Mouse (Mus musculus): ENCODE measurements around the gene Lemd1.

DNA sequence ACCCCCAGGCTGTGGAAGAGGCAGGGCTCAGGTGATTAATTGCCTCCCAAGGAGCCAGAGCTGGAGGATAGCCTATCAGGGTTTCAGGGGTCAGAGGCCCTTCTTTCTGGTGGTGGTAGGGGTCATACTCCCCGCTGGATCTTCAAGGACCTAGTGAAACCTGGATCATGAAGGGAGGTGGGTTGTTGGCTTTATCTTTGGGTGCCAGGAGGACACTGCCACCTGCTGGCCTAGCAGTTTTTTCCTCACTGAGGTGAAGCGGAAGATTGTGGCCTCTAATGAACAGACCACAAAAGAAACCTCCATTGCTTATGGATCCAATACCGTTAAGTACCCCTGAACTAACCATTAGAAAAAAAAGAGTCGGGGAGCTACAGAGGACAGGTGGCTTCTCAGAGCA lies 114.9 kb downstream of the Lemd1 start:
- TF ChIP-seq EP300 (IDR thresholded peaks at IDR 0.05) (no peak), CTCF (IDR thresholded peaks at IDR 0.05) (peak; percentile 81)

Measured in lung, postnatal 0 days (tissue).